Mouse (Mus musculus) brown adipose tissue, adult 24 weeks (tissue): ENCODE measurements around the gene Casc3. TPM values are rescaled to one million over a fixed set of nuclear protein-coding genes. Genes with fewer than 3 reads are reported as not detected.

Source experiments
- polyA plus RNA-seq: library from polyadenylated mRNA; stranded (reverse); fragments of >200 nt; gene quantifications from 2 replicates; pipeline ENCODE4 v1.2.4, GENCODE M21; 2012; ENCODE audit not compliant: missing spikeins, insufficient read depth, insufficient read length

Casc3 gene
- polyA plus RNA-seq, 1 experiment: 9.2 TPM

Other genes starting within 250 kb of the Casc3 start
- gene Ormdl3, start 217.5 kb upstream of the Casc3 start, polyA plus RNA-seq: 276 and 329 TPM in 2 replicates
- not detected in 2 replicates for gene Lrrc3c, start 206.6 kb upstream of the Casc3 start, polyA plus RNA-seq
- gene Gm12355, start 179.2 kb upstream of the Casc3 start, polyA plus RNA-seq: 5.2 and 8.8 TPM in 2 replicates
- not detected in 2 replicates for gene Gsdma3, start 178.5 kb upstream of the Casc3 start, polyA plus RNA-seq
- gene Gsdma2, start 158.1 kb upstream of the Casc3 start, polyA plus RNA-seq: not detected in 2 replicates
- gene Gsdma, start 140.6 kb upstream of the Casc3 start, polyA plus RNA-seq: not detected in 2 replicates
- gene Psmd3, start 122.4 kb upstream of the Casc3 start, polyA plus RNA-seq: 73.1 and 84.4 TPM in 2 replicates
- gene Csf3, start 103.6 kb upstream of the Casc3 start, polyA plus RNA-seq: not detected in 2 replicates
- 18.4 and 24.7 TPM in 2 replicates for gene Med24, start 75.5 kb upstream of the Casc3 start, polyA plus RNA-seq
- 64.4 and 82.3 TPM in 2 replicates for gene Thra, start 64.3 kb upstream of the Casc3 start, polyA plus RNA-seq
- 78.3 and 90.9 TPM in 2 replicates for gene Nr1d1, start 29.6 kb upstream of the Casc3 start, polyA plus RNA-seq
- gene Msl1, start 9.4 kb upstream of the Casc3 start, polyA plus RNA-seq: 36.3 and 40.8 TPM in 2 replicates
- gene Rapgefl1, start 31.9 kb downstream of the Casc3 start, polyA plus RNA-seq: 0.40 TPM in 1 of 2 replicates, not detected in the other
- gene Wipf2, start 58.7 kb downstream of the Casc3 start, polyA plus RNA-seq: 5.2 and 5.8 TPM in 2 replicates
- gene Cdc6, start 102.9 kb downstream of the Casc3 start, polyA plus RNA-seq: 0.28 and 1.7 TPM in 2 replicates
- gene Rara, start 122.9 kb downstream of the Casc3 start, polyA plus RNA-seq: 3.2 and 5.5 TPM in 2 replicates
- gene Gjd3, start 178.1 kb downstream of the Casc3 start, polyA plus RNA-seq: not detected in 2 replicates
- 0.92 and 1.2 TPM in 2 replicates for gene Top2a, start 219.3 kb downstream of the Casc3 start, polyA plus RNA-seq
- gene Igfbp4, start 236.3 kb downstream of the Casc3 start, polyA plus RNA-seq: 63.5 and 77.4 TPM in 2 replicates